Mouse (Mus musculus): Measurements from ENCODE around the gene Errfi1. TPM values are rescaled to one million over a fixed set of nuclear protein-coding genes. Genes with fewer than 3 reads are reported as not detected.
A peak's percentile ranks its signal among the peaks of the same experiment; 100 is the strongest.

Gene Errfi1
- polyA plus RNA-seq, 1 experiment from 2014 or later: 25.8 TPM

DNA sequence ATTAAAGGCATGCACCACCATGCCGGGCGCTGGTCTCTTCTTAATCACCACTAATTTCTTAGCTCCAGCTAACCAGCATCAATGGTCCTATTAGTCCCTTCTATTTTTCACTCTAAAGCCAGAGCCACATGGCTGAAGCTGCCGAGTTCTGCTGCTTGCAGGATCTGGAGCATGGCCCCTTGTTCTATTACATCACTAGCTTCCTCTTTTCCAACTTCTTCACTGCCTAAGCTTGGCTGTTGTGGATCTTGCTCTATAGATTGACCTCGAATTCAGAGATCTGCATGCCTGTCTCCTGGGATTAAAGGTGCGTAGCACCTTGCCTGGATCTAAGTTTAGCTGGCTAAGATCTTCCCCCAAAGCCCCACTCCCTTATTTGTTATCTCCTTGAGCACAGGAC lies 28.9 kb downstream of the Errfi1 start:
- Histone ChIP-seq H3K4me2 (no peak overlapping the region), H3K27ac (no peak overlapping the region), H3K4me1 (no peaks in the 10 kb centered on the region; the same call in 1 of the 2 replicates), H3K27me3 (no peaks in the 10 kb centered on the region), H3K9me3 (peaks cover 29% of the 10 kb centered on the region), H3K4me3 (no peak overlapping the region), H3K9ac (no peak overlapping the region), H3K36me3 (peaks cover 3% of the 10 kb centered on the region; the same call in 1 of the 2 replicates)
- WGBS: 86% methylated on average over 5 of the region's 5 CpGs
- ATAC-seq (ENCODE audit: insufficient number of reproducible peaks, insufficient read depth, low FRiP score, low TSS enrichment, low read depth): no peak

DNA sequence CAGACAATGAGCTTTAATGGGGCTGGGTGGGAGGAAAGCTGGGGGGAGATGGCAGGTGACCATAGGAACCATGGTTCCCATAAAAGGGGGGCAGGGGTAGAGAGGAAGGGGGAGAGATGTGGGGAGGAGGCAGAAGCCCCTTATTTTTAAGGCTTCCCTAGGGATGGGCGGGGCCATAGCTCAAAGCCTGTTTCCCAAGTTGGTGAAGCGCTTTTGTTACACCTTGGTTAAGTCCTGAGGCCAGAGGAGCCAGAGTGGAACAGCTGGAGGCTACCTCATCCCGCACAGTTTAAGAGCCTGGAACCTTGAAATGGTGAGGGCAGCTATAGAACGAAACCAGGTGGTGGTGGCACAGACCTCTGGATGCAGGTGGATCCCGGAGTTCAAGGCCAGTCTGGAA lies 34.2 kb downstream of the Errfi1 start:
- 71% methylated on average over 5 of the region's 5 CpGs for WGBS
- Histone ChIP-seq H3K27me3 (no peaks in the 10 kb centered on the region), H3K9me3 (no peaks in the 10 kb centered on the region), H3K36me3 (no peaks in the 10 kb centered on the region), H3K4me3 (no peak overlapping the region), H3K9ac (no peak overlapping the region), H3K27ac (no peak overlapping the region), H3K4me2 (no peak overlapping the region), H3K4me1 (peaks cover 24% of the 10 kb centered on the region)
- ATAC-seq (ENCODE audit: insufficient number of reproducible peaks, insufficient read depth, low FRiP score, low TSS enrichment, low read depth): no peak

DNA sequence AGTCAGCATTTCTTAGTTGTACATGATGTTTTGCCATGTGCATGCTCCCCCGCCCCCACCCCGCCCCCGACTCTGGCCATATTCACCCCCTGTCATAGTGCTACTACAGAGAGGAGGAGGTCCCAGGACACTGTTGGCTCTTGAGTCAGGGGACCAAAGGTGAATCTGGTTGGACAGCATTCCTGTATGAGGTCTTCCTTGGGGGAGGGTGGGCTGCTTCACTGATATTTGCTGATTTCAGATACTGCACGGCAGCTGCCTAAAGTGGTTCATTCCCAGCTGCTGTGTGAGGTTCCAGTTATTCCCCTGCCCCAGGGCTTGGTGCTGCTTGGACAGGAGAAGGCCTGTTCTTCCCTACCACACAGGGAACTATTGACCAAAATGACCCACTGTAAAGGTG lies 34.8 kb downstream of the Errfi1 start:
- WGBS: 55% methylated on average over 4 of the region's 4 CpGs
- Histone ChIP-seq H3K9me3 (no peaks in the 10 kb centered on the region), H3K27me3 (no peaks in the 10 kb centered on the region), H3K4me2 (no peak overlapping the region), H3K4me3 (no peak overlapping the region), H3K4me1 (peaks cover 24% of the 10 kb centered on the region), H3K9ac (no peak overlapping the region), H3K36me3 (no peaks in the 10 kb centered on the region), H3K27ac (no peak overlapping the region)
- ATAC-seq (ENCODE audit: insufficient number of reproducible peaks, insufficient read depth, low FRiP score, low TSS enrichment, low read depth): no peak

DNA sequence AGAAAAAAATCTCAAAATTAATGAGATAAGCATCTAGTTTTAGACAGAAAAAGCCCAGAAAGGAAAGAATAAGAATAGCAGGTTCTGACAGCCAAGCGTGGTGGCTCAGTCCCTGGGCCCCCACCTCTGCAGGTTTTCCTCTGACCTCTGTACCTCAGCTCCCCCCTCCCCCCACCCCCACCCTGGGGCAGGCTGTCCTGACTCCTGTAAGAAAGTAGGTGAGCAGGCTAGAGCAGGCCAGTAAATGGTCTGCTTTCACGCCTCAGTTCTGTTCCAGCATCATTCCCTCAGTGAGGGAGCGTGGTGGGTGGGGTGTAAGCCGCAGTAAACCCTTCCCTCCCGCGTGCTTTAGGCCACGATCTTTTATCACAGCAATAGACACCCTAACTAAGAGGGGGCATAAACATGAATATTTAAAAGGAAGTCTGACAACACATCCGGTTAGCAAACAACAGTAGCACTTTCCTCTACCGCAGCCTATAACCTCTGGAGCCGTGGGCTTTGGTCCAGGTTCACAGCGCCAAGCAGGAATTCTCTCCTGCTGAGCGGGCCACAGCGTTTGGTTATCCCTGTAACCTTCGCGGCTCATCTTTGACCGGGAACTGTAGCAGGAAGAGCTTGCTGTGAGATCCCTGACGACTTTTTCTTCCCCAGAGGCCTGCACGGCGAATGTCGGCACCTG lies 35.7 kb downstream of the Errfi1 start:
- no peaks in the 10 kb centered on the region for H3K9me3 ChIP-seq
- 35% methylated on average over 20 of the region's 20 CpGs for WGBS
- ATAC-seq (ENCODE audit: insufficient number of reproducible peaks, insufficient read depth, low FRiP score, low TSS enrichment, low read depth): no peak; the same call in 1 of the 2 replicates
- no peak overlapping the region for H3K4me3 ChIP-seq
- H3K36me3 ChIP-seq: no peaks in the 10 kb centered on the region
- peak overlapping the region; percentile 80 for H3K27ac ChIP-seq
- no peaks in the 10 kb centered on the region for H3K27me3 ChIP-seq
- H3K4me2 ChIP-seq: peak overlapping the region; percentile 30; the same call in 1 of the 2 replicates
- peaks cover 24% of the 10 kb centered on the region for H3K4me1 ChIP-seq
- no peak overlapping the region for H3K9ac ChIP-seq

DNA sequence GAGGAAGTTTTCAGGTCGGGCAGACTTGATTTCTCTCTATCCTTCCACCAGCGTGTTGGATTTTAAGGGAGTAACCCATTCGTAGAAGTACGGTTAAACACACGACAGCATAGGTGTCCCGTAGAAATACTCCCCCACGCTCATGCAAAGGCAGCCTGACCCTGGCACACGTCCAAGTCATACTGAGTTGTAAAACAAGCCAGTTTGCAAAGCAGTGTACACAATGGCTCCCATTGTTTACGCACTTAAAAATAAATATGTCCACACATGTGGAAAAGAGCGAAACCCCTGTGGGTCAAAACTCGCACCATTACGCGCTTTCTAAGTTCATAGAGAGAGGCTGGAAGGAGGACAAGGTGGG lies 36.2 kb downstream of the Errfi1 start:
- Histone ChIP-seq H3K27me3 (no peaks in the 10 kb centered on the region), H3K36me3 (no peaks in the 10 kb centered on the region), H3K9ac (no peak overlapping the region), H3K27ac (peak overlapping the region; percentile 80), H3K4me3 (no peak overlapping the region), H3K4me1 (peaks cover 29% of the 10 kb centered on the region), H3K9me3 (no peaks in the 10 kb centered on the region), H3K4me2 (peak overlapping the region; percentile 30; the same call in 1 of the 2 replicates)
- 42% methylated on average over 13 of the region's 13 CpGs for WGBS
- ATAC-seq (ENCODE audit: insufficient number of reproducible peaks, insufficient read depth, low FRiP score, low TSS enrichment, low read depth): peak; percentile 44; the same call in 1 of the 2 replicates

DNA sequence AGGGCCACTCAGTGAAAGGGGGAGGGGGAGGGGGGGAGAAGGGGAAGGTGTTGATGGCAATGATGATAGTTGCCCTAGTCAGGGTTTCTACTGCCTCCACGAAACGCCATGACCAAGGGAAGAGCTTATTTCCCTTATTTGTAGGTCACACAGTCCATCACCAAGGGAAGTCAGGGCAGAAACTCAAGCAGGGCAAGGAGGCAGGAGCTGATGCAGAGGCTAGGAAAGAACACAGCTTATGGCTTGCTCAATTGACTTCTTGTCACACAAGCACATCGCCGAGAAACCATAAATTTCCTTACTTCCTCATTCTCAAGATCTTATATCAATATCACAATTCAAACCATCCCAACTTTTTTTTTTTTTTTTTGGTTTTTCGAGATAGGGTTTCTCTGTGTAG lies 37.6 kb downstream of the Errfi1 start:
- 68% methylated on average over 5 of the region's 5 CpGs for WGBS
- no peak overlapping the region for H3K27ac ChIP-seq

DNA sequence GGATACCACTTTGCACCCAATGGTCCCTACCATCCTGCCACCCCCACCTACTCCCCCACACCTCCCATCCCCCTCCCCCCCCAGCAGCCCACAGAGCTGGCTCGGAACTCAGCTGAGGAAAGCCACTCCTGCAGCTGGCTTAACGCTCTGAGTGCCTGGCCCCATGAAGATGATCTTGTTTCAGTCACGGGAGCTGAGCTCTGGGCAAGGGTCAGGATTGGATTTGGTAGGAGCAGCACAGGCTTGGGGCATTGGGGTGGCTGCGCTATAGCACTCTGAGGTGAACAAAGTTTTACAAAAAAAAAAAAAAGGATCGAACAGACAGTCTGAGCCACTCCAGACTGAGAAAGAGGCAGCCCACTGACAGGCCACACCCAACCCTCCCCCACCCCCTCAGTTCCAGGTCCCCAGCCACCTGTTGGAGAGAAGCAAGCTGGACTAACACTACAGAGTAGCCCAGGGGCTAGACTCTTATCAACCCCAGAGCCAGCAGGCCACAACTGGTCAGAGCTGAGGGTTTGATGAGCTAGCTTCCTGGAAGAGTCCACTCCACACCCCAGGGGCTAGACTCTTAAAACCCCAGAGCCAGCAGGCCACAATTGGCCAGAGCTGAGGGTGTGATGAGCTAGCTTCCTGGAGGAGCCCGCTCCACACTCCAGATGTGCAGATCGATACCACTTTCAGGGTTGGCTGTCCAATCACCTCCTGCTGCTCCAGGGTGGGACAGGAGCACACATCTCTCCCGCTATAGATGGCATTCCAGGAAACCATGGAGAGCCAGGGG lies 41.2 kb downstream of the Errfi1 start:
- no peak overlapping the region for H3K27ac ChIP-seq
- no peak overlapping the region for H3K4me3 ChIP-seq
- WGBS: 54% methylated on average over 8 of the region's 8 CpGs
- H3K4me2 ChIP-seq: no peak overlapping the region
- peaks cover 40% of the 10 kb centered on the region for H3K36me3 ChIP-seq
- no peak for ATAC-seq (ENCODE audit: insufficient number of reproducible peaks, insufficient read depth, low FRiP score, low TSS enrichment, low read depth)
- H3K9ac ChIP-seq: 0 out of 2 replicates have a peak overlapping the region, but pooled peaks have one; percentile 6
- H3K9me3 ChIP-seq: no peaks in the 10 kb centered on the region
- H3K27me3 ChIP-seq: no peaks in the 10 kb centered on the region
- peaks cover 19% of the 10 kb centered on the region for H3K4me1 ChIP-seq

More for the DNA sequence above, 37.6 kb downstream of the Errfi1 start:
- ATAC-seq (ENCODE audit: insufficient number of reproducible peaks, insufficient read depth, low FRiP score, low TSS enrichment, low read depth): no peak
- no peak overlapping the region for H3K9ac ChIP-seq
- H3K9me3 ChIP-seq: no peaks in the 10 kb centered on the region
- peaks cover 4% of the 10 kb centered on the region for H3K36me3 ChIP-seq
- H3K4me1 ChIP-seq: peaks cover 32% of the 10 kb centered on the region
- H3K27me3 ChIP-seq: no peaks in the 10 kb centered on the region
- H3K4me2 ChIP-seq: no peak overlapping the region
- H3K4me3 ChIP-seq: no peak overlapping the region

DNA sequence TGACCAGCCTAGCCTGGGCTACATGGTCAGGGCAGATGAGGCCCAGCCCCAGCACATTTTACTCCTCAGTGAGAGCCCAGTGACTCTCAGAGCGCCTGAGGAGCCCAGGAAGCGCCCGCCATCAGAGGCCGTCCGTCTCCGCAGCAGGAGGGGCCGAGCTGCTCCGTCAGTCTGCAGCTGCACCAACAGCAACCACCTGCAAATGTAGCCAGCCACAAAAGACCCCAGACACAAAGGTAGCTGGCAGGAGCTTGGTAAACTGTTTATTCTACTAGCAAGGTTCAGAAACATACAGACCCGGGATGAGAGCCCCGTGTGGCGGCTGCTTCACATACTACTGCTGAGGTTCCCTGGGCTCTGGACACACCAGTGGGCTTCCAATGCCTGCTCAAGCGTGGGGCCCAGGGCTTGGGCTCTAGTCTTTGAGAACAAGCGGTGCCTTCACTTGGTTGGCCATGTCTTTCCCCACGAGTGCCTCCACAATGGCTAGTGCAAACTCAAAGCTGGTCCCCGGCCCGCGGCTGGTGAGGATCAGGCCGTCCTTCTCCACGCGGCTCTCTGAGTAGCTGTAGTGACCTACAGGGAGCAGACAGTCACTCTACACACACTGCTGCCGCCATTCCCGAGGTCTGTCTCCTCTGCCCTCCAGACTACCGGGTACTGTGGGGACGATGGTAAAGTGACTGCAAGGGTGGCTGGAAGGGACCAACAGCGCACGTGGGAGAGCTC lies 43.3 kb downstream of the Errfi1 start:
- H3K27ac ChIP-seq: no peak overlapping the region
- WGBS: 95% methylated on average over 26 of the region's 26 CpGs
- no peak overlapping the region; the same call in 1 of the 2 replicates for H3K9ac ChIP-seq
- 0 out of 2 replicates have a peak, but pooled peaks cover 9% of the 10 kb centered on the region for H3K4me1 ChIP-seq
- peaks cover 62% of the 10 kb centered on the region for H3K36me3 ChIP-seq
- no peak overlapping the region for H3K4me2 ChIP-seq
- H3K27me3 ChIP-seq: no peaks in the 10 kb centered on the region
- no peak for ATAC-seq (ENCODE audit: insufficient number of reproducible peaks, insufficient read depth, low FRiP score, low TSS enrichment, low read depth)
- H3K4me3 ChIP-seq: no peak overlapping the region
- no peaks in the 10 kb centered on the region for H3K9me3 ChIP-seq

DNA sequence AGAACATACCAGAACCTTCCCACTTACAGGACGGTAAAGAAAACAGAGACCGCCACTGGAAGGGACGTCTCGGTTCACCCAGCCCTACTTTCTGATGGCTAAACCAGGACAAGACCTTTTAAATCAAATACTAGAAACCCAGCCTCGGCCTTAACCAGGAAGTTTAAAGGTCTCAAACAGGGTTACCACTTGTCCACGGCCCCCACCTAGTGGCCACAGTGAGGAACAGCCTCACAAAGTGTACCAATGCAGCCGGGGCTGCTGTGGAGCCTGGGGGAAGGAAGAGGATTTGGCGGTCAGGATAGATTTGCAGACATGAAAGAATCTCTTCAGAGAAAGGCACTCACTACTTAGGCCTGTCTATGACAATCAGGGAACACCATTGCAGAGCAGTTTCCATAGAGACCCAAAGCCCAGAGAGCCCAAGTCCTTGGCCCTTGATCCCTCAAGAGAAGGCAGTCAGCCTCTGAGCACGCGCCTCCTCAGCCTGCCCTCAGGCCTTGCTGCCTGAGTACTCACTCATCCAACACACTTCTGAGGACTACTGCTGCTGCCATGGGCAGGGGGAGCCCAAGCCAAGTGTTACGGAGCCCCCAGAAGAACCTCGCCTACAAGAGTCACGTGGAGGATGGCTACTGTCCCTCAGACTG lies 45.1 kb downstream of the Errfi1 start:
- H3K9me3 ChIP-seq: no peaks in the 10 kb centered on the region
- ATAC-seq (ENCODE audit: insufficient number of reproducible peaks, insufficient read depth, low FRiP score, low TSS enrichment, low read depth): no peak
- 49% methylated on average over 13 of the region's 13 CpGs for WGBS
- H3K27me3 ChIP-seq: no peaks in the 10 kb centered on the region
- no peak overlapping the region for H3K4me3 ChIP-seq
- H3K27ac ChIP-seq: no peak overlapping the region
- H3K4me1 ChIP-seq: 0 out of 2 replicates have a peak, but pooled peaks cover 9% of the 10 kb centered on the region
- H3K36me3 ChIP-seq: peaks cover 80% of the 10 kb centered on the region
- H3K4me2 ChIP-seq: no peak overlapping the region
- H3K9ac ChIP-seq: no peak overlapping the region

DNA sequence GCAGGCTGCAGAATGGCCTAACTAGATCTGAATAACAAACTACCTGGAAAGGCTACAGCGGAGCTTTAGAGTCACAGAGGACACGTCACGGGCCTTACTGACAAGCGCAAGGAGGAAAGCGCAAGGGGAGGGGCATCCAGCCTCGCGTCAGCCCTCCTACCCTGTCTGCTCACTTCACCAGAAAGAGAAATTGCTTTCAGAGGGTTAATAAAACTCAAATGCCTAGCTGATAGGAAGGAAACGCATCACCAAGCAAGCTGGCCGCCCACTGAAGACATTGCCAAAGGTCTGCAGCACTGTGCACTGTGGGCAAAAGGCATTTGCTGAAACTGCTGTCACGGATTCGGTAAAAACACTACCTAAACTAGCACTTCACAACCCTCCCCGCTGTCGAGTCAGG lies 46.8 kb downstream of the Errfi1 start:
- Histone ChIP-seq H3K4me1 (no peaks in the 10 kb centered on the region), H3K9ac (no peak overlapping the region), H3K4me2 (no peak overlapping the region), H3K27ac (no peak overlapping the region), H3K36me3 (peaks cover 92% of the 10 kb centered on the region), H3K9me3 (no peaks in the 10 kb centered on the region), H3K4me3 (no peak overlapping the region), H3K27me3 (no peaks in the 10 kb centered on the region)
- no peak for ATAC-seq (ENCODE audit: insufficient number of reproducible peaks, insufficient read depth, low FRiP score, low TSS enrichment, low read depth)
- 93% methylated on average over 13 of the region's 13 CpGs for WGBS

DNA sequence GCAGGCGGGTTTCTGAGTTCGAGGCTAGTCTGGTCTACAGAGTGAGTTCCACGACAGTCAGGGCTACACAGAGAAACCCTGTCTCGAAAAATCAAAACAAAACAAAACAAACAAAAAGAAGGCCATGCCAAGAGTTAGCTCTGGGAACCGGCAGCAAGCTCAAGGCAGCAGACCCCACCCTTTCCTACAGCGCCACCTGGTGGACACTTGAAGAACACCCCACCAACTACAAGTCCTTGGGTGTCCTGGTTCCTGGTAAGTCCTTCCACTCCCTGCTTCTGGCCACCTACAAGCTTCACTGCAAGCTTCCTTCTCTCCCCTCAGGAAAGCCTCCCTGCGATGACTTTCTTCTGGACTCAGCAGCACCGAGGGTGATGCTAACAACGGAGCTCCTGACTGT lies 47.9 kb downstream of the Errfi1 start:
- no peak overlapping the region for H3K4me3 ChIP-seq
- ATAC-seq (ENCODE audit: insufficient number of reproducible peaks, insufficient read depth, low FRiP score, low TSS enrichment, low read depth): no peak
- no peaks in the 10 kb centered on the region for H3K9me3 ChIP-seq
- no peak overlapping the region for H3K9ac ChIP-seq
- peaks cover 91% of the 10 kb centered on the region for H3K36me3 ChIP-seq
- no peak overlapping the region for H3K27ac ChIP-seq
- H3K4me1 ChIP-seq: no peaks in the 10 kb centered on the region
- H3K27me3 ChIP-seq: no peaks in the 10 kb centered on the region
- H3K4me2 ChIP-seq: no peak overlapping the region
- 56% methylated on average over 9 of the region's 9 CpGs for WGBS
